Mouse (Mus musculus) activated CD4-positive, CD25-positive, alpha-beta regulatory T cell, adult 4 months (primary cell): Measurements from ENCODE around the gene 1700067P10Rik. TPM values are rescaled to one million over a fixed set of nuclear protein-coding genes. Genes with fewer than 3 reads are reported as not detected.

Source experiments
- ATAC-seq: one replicate; pipeline ENCODE4 v1.8.0; 2017
- polyA plus RNA-seq, 2 experiments: library from polyadenylated mRNA; unstranded; fragments of 100-300 nt; shearing (Covaris generic); gene quantifications; one replicate each; pipeline ENCODE4 v1.2.1; 2017

Gene 1700067P10Rik
- not detected for polyA plus RNA-seq

- ATAC-seq = no peak
These were observed at the start of gene 1700067P10Rik for GRCm38 (mm10) chr17:48089019-48089418. TSS of gene 1700067P10Rik (plus strand) at chr17:48089319.

- ATAC-seq = peak; percentile 64
These were observed 47.5 kb upstream of the 1700067P10Rik start for GRCm38 (mm10) chr17:48041351-48042287.

- ATAC-seq = no peak
These were observed 45.8 kb upstream of the 1700067P10Rik start for GRCm38 (mm10) chr17:48043154-48043880.

- no peak for ATAC-seq
These were observed 43.5 kb upstream of the 1700067P10Rik start for GRCm38 (mm10) chr17:48045631-48046030.

- no peak for ATAC-seq
These were observed 37.3 kb upstream of the 1700067P10Rik start for GRCm38 (mm10) chr17:48051638-48052337.

- ATAC-seq = no peak
These were observed 36.6 kb upstream of the 1700067P10Rik start for GRCm38 (mm10) chr17:48052338-48053067.

- ATAC-seq = no peak
These were observed 35.5 kb upstream of the 1700067P10Rik start for GRCm38 (mm10) chr17:48053646-48054045.

GRCm38 (mm10) chr17:48055076-48055816 is 33.9 kb upstream of the 1700067P10Rik start:
- ATAC-seq = no peak

- ATAC-seq = no peak
These were observed 31.7 kb upstream of the 1700067P10Rik start for GRCm38 (mm10) chr17:48057382-48057781.

- no peak for ATAC-seq
These were observed 24.8 kb upstream of the 1700067P10Rik start for GRCm38 (mm10) chr17:48064196-48064843.

- no peak for ATAC-seq
These were observed 24.0 kb upstream of the 1700067P10Rik start for GRCm38 (mm10) chr17:48065081-48065501.

GRCm38 (mm10) chr17:48067083-48067614 is 22.0 kb upstream of the 1700067P10Rik start:
- no peak for ATAC-seq

GRCm38 (mm10) chr17:48067729-48068128 is 21.4 kb upstream of the 1700067P10Rik start:
- ATAC-seq = no peak

- ATAC-seq = no peak
These were observed 8.5 kb upstream of the 1700067P10Rik start for GRCm38 (mm10) chr17:48080626-48081025.

GRCm38 (mm10) chr17:48089446-48089845 is 327 bp downstream of the 1700067P10Rik start:
- no peak for ATAC-seq

- ATAC-seq = no peak
These were observed 1.2 kb downstream of the 1700067P10Rik start for GRCm38 (mm10) chr17:48090305-48090704.

- no peak for ATAC-seq
These were observed 4.2 kb downstream of the 1700067P10Rik start for GRCm38 (mm10) chr17:48093286-48093817.

- ATAC-seq = no peak
These were observed 5.9 kb downstream of the 1700067P10Rik start for GRCm38 (mm10) chr17:48094820-48095680.

- no peak for ATAC-seq
These were observed 6.6 kb downstream of the 1700067P10Rik start for GRCm38 (mm10) chr17:48095718-48096121.
